Mouse (Mus musculus) gastrocnemius, postnatal 10 days (tissue): Measurements from ENCODE around the gene Hoxa3. TPM values are rescaled to one million over a fixed set of nuclear protein-coding genes. Genes with fewer than 3 reads are reported as not detected.

ENCODE experiments used
- DNase-seq: peaks from one replicate; pipeline ENCODE4 v3.0.0; 2021; ENCODE audit warnings: mixed read lengths
- long read RNA-seq, 2 experiments: library from polyadenylated mRNA; stranded (forward); transcript quantifications; one replicate each; pipeline ENCODE4 v2.0.0; 2021
- total RNA-seq, 2 experiments: library from RNA; stranded (reverse); gene quantifications; 2 replicates each; pipeline ENCODE4 v1.2.3; 2021

The Hoxa3 gene
- 1 to 10 TPM; 2.0 to 5.0 TPM for total RNA-seq
- long read RNA-seq, experiment 1, partial matches to known transcripts = 3 of 6 reads
- long read RNA-seq, experiment 1, other reads (novel, unspliced or antisense) = 3 of 6 reads
- long read RNA-seq, experiment 2, partial matches to known transcripts = 1 of 3 reads
- long read RNA-seq, experiment 2, other reads (novel, unspliced or antisense) = 1 of 3 reads

GRCm38 (mm10) chr6:52213119-52213986, at the start of gene Hoxa3, which contains the start of gene Gm28308:
Gene Hoxa3, minus strand, starts transcription at chr6:52213336.
Gene Gm28308, minus strand, starts transcription at chr6:52213339.
- peak; percentile 76 for DNase-seq

DNA sequence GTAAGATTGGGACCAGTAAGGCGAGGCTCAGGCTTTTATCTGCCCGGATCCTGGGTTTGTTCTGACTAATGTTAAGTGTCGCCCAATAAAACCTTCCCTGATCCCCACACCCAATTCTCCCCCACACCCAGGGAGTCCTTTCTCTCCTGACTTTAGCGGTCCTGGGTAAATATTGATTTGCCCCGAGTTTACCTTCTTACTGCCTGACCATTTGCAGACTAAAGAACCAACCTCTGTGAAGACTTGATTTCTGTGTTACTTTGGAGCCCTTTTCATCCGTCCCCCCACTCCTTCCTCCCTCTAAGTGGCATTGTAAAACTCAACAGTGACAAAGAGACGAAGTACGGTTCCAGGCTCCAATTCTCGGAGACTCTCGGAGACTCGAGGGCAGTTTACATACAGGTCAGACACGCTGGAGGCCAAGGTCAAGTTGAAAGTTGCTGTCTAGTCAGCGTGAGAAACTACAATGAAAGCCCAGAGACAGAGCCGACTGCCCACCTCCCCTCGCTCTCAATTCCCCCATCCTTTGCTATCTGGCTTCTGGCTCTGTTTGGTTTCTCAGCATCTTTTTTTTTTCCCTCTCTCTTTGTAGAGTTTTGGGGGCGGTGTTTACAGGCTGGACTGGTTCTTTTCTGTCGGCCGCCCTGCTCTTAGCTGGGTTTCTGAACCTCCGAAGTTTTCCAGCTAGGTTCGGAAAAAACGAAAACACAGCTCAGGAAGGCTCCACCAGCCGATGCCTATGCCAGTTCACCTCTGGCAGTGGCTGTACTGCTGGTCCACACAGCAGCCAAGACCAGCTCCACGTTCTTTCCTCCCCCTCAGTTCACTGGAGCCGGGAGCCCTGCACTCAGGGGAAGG, 49.6 kb upstream of the Hoxa3 start:
- no peak for DNase-seq

GRCm38 (mm10) chr6:52261751-52262462, 48.8 kb upstream of the Hoxa3 start:
- DNase-seq = no peak

- peak; percentile 46 for DNase-seq
Observed at GRCm38 (mm10) chr6:52260654-52261575, 47.8 kb upstream of the Hoxa3 start, which contains the start of gene Hoxa13. Gene Hoxa13, minus strand, starts transcription at chr6:52260880.

- DNase-seq = peak; percentile 35
Observed at GRCm38 (mm10) chr6:52259811-52260261, 46.7 kb upstream of the Hoxa3 start.

GRCm38 (mm10) chr6:52259081-52259790, 46.1 kb upstream of the Hoxa3 start:
- no peak for DNase-seq

DNA sequence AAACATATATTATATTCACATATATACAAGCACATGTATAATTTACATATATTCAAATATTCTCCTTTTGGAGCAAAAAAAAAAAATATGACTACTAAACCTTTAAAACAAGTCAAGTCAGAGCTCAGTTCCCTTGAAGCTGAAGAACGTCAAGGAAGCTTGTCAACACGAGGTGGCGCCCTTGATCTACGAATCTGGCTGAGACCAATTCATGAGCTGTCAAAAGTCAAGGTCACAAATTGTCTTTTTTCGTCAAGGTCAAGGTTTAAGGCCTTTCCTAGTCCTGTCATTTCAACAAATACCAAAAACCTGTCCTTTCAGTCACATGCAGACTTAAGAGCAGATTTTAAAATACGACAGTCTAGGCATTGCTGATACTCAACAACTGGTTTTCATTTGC, 43.8 kb upstream of the Hoxa3 start:
- DNase-seq = peak; percentile 85

DNA sequence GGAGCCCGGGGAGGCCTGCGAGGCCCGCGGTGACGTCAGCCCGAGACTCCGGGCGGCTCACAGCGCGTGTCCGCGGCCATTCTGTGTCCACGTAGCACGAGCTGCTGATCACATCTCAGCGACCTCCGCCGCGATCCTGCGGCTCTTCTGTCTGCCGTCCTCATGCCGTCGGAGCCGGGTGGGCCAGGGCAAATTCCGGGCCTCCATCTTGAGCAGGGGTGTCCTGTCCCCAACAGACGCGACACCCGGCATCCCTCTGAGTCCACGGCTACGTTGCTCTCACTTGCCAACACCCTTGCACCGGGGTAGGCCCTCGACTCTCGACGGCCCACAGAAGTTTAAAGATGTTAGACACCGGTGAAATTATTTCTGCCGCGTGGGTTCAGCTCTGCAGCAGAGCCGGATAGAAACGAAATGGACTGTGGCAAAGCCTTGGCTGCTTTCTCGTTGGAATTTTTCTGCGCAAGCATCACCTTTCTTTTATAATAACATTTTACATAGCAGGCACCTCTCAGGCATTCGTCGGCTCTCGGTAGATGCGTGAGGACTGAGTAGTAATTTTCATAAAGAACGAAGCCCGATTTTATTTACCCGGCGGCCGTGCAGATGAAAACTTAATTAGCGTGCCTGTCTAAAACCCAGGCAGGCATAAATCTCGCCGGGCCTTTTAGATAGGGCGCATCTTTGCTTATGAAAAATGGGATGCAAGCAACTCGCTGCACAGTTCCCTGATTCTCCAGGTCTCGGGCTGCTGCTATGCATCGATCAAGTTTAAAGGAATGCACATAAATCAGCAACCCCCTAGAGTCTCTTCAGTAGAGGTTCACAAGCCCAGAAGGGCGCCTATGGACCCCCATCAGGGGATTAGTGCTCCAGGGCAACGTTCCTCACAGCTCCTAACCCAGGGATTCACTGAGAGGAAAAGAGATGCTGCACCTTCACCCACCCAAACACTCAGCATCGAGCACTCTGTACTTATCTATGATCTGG, 40.7 kb upstream of the Hoxa3 start:
- DNase-seq = peak; percentile 41

GRCm38 (mm10) chr6:52252775-52253376, 39.7 kb upstream of the Hoxa3 start:
- peak; percentile 32 for DNase-seq

DNA sequence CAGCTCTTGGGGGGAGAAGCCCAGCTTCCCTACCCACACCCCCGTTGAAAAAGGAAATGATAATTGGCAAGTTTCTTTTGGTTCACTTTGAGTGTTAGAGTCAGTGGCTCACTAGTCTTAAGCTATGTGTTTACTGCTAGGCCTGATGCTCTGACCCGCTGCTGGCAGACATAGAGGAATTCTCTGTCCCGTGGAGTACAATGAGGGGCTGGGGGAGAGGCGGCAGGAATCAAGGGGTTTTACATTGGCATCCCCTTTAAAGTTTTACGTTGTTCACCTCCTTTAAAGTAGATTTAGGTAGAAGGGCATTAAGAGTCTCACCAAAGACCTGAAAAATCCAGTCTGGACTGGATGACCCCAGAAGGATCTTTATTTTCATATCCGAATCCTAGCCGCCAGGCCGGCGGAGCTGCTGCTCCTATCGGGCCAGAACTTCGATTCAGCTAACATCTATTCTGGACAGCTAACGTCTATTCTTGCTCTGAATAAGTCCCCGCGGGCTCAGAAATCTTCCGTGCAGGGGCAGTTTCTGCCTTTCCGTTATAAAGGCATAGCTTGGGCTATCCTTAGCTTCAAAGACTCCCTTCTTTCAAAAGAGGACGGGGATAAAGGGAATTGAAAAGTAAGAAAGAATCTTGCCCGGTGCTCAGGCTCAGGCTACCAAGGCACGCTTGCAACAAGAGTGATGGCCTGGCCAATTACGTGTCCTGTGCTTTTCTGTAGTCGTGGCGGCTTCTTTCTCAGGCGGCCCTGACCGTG, 39.1 kb upstream of the Hoxa3 start:
- DNase-seq = no peak

DNA sequence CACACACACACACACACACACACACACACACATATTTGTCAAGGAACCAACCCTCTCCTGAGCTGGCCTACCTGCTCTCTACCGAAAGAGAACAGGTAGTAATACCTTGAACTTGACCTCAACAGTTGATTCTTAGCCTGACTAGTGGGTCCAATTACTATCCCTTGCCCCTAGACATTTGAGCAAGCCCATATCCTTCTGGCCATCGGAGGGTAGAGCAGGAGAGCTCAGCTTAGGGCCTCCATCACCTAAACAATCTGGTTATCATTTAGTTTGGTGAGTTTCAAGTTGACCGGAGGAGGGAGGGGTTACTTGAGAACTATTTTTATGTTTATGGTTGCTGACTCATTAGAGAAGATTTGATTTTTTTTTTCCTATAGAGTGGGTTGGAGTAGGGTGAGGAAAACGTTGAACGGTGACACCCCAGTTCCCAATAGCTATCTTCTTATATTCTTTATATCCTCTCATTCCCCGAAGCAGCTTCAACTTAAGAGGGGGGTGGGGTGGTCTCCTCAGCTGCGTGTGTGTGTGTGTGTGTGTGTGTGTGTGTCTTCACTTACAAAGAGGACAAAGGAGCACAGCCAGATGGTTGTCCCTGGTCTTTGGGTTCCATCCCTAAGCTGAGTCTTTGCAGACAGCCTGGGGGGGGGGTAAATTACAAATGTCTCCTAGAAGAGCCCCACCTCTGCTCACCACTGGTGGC, 38.2 kb upstream of the Hoxa3 start:
- DNase-seq = no peak

DNA sequence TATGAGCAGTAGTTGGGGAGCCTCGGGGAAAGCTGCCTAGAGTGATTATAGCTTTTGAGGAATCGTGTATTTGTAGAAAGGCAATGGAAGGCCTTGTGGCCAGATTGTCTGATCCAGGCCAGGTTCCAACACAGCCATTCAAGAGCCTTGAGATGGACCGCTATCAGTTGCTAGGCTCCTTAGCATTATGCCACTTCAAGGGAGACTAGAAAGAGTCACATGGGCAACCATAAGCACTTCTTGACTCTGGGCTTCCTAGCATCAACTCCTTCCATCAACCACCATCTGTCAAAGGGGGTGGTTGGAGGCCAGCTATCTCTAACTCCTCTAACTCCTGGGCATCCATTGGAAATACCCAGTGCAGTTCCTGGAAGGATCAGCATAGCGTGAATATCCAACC, 36.7 kb upstream of the Hoxa3 start:
- no peak for DNase-seq

GRCm38 (mm10) chr6:52249415-52249738, 36.2 kb upstream of the Hoxa3 start:
- DNase-seq = no peak

GRCm38 (mm10) chr6:52248638-52249414, 35.7 kb upstream of the Hoxa3 start:
- no peak for DNase-seq

- DNase-seq = no peak
Observed at GRCm38 (mm10) chr6:52247766-52248637, 34.9 kb upstream of the Hoxa3 start.
